Mouse (Mus musculus) lung, adult 2 months (tissue): Measurements from ENCODE around the gene Mreg. TPM values are rescaled to one million over a fixed set of nuclear protein-coding genes. Genes with fewer than 3 reads are reported as not detected.
"Not testable (repeated sequence)": the region's sequence is repeated elsewhere in the genome, so short reads cannot be mapped to it uniquely, and the experiment has no call there.

Experiments used
- DNase-seq: peaks from one replicate; pipeline ENCODE4 v3.0.0; 2022
- H3K4me1 ChIP-seq: fragments of 200-500 bp; 2 replicates; pipeline ENCODE4 v1.6.1; 2011; ENCODE audit warnings: low read length; ENCODE audit not compliant: control insufficient read depth, insufficient read depth
- H3K4me3 ChIP-seq: fragments of 200-500 bp; replicated peaks from 2 replicates; pipeline ENCODE3; 2011; ENCODE audit warnings: low read depth, mild to moderate bottlenecking, control low read depth, low read length; ENCODE audit errors: extremely low read depth
- CTCF ChIP-seq: fragments of 200-500 bp; IDR thresholded peaks from 2 replicates; pipeline ENCODE4 v1.5.1; 2011; ENCODE audit warnings: mild to moderate bottlenecking, low read length, control low read depth; ENCODE audit not compliant: insufficient read depth
- POLR2A ChIP-seq: fragments of 200-500 bp; IDR thresholded peaks from 2 replicates; pipeline ENCODE4 v1.6.1; 2011; ENCODE audit warnings: low read depth, mild to moderate bottlenecking, control low read depth, low read length, borderline replicate concordance; ENCODE audit errors: extremely low read depth
- WGBS: fragments of 180-500 bp; shearing (Covaris S2); methylation state at CpG from one replicate; pipeline ENCODE4 v1.1.7; 2018; 5-methylcytosine and 5-hydroxymethylcytosine counted together
- polyA plus RNA-seq: library from polyadenylated mRNA; depleted of rRNA; stranded (reverse); fragments of >200 nt; gene quantifications from 2 replicates; pipeline ENCODE4 v1.2.3, GENCODE M21; 2012

Gene Mreg
- polyA plus RNA-seq, 1 experiment, result 6.2 TPM

DNA sequence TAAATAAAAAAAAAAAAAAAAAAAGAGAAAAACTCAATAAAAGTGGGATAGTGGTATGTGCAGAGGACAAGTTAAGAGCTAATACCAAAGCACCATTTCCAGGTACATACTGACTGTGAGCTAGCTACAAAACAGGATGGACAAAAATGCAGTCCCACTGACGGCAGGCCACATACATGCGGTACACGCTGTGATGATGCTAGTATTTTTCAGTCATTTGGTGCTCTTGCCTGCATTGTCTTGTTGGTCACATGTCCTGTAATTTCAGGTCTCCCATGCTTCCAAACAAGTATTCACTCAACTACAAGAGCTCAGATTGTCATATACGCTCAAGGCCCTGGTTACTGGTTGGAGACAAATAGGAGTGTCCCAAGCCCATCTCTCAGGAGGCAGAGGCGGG is 15.4 kb upstream of the Mreg start:
- Histone ChIP-seq H3K4me3 (no peak overlapping the region), H3K4me1 (no peaks in the 10 kb centered on the region)
- TF ChIP-seq POLR2A (no peak), CTCF (no peak)
- DNase-seq, result no peak
- 87% methylated on average over 5 of the region's 5 CpGs for WGBS

DNA sequence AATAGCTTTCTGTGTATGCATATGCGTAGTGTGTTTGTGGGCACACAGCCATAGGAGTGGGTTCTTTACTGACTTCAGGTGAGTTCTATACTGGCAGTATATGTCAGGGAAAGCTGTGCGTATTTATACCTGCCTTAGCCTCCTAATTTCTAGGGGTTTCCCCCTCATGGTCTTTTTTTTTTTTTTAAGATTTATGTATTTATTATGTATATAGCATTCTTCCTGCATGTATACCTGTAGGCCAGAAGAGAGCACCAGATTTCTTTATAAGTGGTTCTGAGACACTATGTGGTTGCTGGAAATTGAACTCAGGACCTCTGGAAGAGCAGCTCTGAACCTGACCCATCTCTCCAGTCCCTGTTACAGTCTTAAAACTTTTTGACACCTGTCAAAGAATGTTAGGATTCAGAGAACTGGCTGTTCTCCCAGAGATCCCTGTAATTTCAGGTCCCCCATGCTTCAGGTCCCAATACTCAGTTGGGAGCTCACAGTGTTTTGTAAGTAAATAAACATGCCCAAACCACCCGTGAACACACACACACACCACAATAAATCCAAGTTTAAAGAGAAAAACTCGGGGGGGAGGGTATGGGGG is 14.9 kb upstream of the Mreg start:
- 45% methylated on average over 4 of the region's 4 CpGs for WGBS
- no peak for DNase-seq

DNA sequence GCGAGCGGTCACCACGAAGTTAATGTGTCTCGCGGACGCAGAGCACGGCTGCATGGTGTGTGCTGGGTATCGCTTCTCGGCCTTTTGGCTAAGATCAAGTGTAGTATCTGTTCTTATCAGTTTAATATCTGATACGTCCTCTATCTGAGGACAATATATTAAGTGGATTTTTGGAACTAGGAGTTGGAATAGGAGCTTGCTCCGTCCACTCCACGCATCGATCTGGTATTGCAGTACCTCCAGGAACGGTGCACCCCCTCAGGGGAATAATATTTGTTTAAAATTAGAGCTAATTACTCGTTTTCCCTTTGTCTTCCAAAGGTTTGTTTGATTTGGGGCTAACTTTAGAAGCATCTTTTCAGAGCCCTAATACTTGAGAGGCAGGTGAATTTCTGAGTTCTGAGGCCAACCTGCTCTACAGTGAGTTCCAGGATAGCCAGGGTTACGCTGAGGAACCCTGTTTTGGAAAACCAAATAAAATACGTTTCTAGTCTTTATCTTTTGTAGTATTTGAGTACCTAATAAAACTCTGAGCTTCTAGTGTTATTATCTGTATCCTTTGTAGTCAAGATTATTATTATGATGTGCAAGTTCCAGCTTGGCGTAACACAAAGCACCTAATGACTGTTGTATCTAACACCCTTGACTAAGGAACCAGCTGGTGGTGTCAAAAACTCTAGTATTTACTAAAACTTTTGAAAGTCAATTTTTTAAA is 14.2 kb upstream of the Mreg start:
- no peak for DNase-seq
- H3K4me1 ChIP-seq, result no peaks in the 10 kb centered on the region
- no peak for TF ChIP-seq CTCF
- TF ChIP-seq POLR2A, result peak; percentile 11; the same call in 1 of the 2 replicates
- 5% methylated on average over 11 of the region's 18 CpGs for WGBS
- no peak overlapping the region for H3K4me3 ChIP-seq

More for the DNA sequence above, 14.9 kb upstream of the Mreg start:
- Histone ChIP-seq H3K4me3 (no peak overlapping the region), H3K4me1 (no peaks in the 10 kb centered on the region)
- TF ChIP-seq CTCF (no peak), POLR2A (no peak)

DNA sequence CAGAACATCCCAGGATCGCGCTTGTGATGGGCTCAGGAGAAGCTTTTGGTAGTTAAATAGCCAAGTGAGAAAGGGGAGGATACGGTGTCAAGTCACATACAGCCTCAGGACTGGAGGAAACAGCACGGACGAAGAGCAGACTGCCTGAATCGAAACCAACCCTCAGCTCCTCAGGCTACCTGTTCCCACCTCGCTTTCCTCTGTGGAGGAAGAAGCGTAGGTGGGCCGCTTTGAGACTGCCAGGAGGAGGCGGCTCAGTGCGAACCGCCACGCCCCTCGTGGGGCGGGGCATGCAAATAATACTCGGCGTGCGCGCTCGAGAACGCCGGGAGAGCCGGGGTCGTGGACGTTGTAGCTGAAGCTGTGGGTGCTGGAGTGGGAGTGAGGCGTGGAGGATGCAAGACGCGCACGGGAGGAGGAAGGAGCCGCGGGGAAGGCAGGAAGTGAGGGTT is 13.6 kb upstream of the Mreg start:
- not testable (repeated sequence) for H3K4me1 ChIP-seq
- peak; percentile 17; the same call in 1 of the 2 replicates for TF ChIP-seq POLR2A
- peak; percentile 76 for DNase-seq
- WGBS, result under 1% methylated on average over 25 of the region's 31 CpGs
- peak overlapping the region; percentile 77 for H3K4me3 ChIP-seq

DNA sequence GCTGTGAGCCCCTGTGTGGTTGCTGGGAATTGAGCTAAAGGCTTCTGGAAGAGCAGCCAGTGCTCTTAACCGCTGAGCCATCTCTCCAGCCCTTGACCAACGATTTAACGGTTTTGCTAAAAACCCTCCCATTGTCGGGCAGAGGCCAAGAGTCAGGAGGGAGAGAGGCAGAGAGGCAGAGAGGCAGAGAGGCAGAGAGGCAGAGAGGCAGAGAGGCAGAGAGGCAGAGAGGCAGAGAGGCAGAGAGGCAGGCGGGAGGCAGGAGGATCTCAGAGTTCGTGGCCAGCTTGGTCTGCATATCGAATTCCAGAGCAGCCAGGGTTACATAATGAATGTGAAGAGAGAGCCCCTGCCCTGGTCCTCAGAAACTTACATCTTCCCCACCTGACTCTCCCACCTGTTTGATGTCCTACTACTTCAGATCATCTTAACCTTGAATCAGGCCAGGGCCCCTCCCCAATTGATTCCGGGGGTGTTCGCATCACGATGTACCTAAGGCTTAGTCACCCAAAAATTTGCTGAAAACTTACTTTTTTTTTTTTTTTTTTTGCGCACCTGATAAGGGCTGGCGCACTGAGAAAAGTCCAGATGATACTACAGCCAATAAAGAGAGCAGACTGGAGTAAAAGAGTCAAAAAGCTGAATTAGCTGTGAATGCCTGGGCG is 13.1 kb upstream of the Mreg start:
- 11% methylated on average over 13 of the region's 13 CpGs for WGBS

DNA sequence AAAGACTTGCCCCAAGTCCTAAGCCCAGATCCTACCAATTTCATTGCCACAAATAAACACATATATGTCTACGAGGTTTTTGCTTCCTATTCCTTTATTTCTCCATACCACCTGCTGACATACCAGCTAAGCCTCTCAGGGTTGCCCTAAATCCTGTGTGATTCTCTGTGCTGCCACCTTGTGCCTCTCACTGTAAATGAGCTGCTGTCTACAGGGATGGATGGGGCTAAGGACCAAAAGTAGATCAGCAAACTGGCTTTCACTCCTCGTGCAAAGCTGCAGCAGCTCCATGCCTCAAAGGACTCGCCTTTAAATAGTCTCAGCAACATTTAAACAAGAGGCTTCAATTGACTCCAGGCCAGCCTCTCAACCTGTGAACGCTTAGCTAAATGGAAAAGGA is 7.9 kb upstream of the Mreg start:
- TF ChIP-seq CTCF, result no peak
- no peak for TF ChIP-seq POLR2A
- 26% methylated on average over 4 of the region's 4 CpGs for WGBS
- H3K4me3 ChIP-seq, result no peak overlapping the region
- H3K4me1 ChIP-seq, result no peaks in the 10 kb centered on the region
- DNase-seq, result no peak

More for the DNA sequence above, 13.1 kb upstream of the Mreg start:
- TF ChIP-seq CTCF (no peak), POLR2A (no peak)
- Histone ChIP-seq H3K4me3 (peak overlapping the region; percentile 77), H3K4me1 (no peaks in the 10 kb centered on the region)
- DNase-seq, result no peak

DNA sequence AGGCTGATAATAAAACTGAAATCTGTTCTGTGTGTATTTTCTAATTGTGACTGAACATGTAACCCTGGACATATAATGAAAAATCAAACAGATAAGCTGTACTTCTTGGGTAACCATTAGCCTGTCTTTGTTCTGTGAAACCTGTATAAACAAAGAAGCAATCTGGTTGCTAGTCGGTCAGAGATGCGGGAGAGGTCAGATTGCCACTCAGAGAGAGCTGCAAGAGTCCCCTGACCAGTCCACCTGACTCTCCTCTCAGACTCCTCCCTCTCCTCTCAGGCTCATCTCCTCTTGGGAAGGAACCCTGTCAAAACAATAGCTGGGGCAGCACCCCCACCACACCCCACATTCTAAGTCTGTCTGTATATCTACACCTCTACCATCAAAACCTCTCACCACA is 7.0 kb upstream of the Mreg start:
- H3K4me3 ChIP-seq, result no peak overlapping the region
- WGBS, result 24% methylated on average over 2 of the region's 2 CpGs
- H3K4me1 ChIP-seq, result no peaks in the 10 kb centered on the region
- DNase-seq, result no peak
- TF ChIP-seq POLR2A (no peak), CTCF (no peak)

DNA sequence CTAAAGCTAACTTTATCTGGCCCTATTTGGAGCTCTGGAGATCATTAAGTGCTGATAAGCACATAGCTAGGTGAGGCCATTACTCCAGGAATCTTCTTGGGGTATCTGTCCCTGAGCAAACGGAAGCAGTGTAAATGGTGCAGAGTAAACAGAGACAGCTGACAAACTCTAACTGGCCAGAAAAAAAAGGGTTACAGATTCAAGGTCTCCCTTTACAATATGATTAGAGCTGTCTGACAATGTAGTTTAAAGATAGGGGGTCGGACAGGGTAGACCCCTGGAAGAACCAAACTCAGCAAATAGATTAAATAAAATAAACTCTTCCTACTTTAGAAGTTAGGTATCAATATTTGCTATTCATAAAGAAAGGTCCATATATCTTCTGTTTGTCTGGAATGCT is 6.5 kb upstream of the Mreg start:
- WGBS, result 70% methylated on average over 2 of the region's 2 CpGs

DNA sequence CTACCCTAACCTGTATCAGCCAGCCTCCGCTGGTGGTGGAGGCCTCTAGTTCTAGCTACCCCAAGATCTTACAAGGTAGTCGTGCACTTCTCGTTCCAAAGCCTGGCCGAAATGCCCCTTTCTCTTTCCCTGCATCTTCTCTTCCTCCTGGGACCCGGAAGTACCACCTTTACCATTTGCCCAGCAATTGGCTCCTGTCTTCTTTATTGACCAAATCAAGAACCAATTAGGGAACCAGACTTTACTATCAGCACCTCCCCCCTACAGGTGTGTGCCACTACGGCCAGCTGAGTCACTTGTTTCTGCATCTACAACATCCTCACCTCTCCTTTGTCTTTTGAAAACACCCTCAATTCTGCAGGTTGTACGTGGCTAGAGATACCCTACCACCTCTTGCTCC is 4.7 kb upstream of the Mreg start:
- TF ChIP-seq POLR2A (no peak), CTCF (no peak)
- WGBS, result 85% methylated on average over 7 of the region's 7 CpGs
- H3K4me1 ChIP-seq, result peaks cover under 1% of the 10 kb centered on the region; the same call in 1 of the 2 replicates
- no peak for DNase-seq
- H3K4me3 ChIP-seq, result no peak overlapping the region

More for the DNA sequence above, 6.5 kb upstream of the Mreg start:
- Histone ChIP-seq H3K4me1 (no peaks in the 10 kb centered on the region), H3K4me3 (no peak overlapping the region)
- TF ChIP-seq CTCF, result no peak
- no peak for TF ChIP-seq POLR2A
- DNase-seq, result no peak
